Mouse (Mus musculus) C2C12 (cell line): ENCODE data around the gene Pdik1l.

Experiments used
- CTCF ChIP-seq: IDR thresholded peaks from one replicate; pipeline ENCODE4 v1.5.1; 2011; ENCODE audit not compliant: control insufficient read depth, insufficient read depth, insufficient read length
- MAX ChIP-seq: IDR thresholded peaks from one replicate; pipeline ENCODE4 v1.6.1; 2011; ENCODE audit warnings: mild to moderate bottlenecking, control low read depth
- MYOD1 ChIP-seq: IDR thresholded peaks from one replicate; pipeline ENCODE4 v1.6.1; 2011; ENCODE audit warnings: low read depth; ENCODE audit not compliant: control insufficient read depth, insufficient read length

- TF ChIP-seq CTCF (no peak), MAX (no peak), MYOD1 (no peak)
Measured at GRCm38 (mm10) chr4:134254835-134255234, 32.9 kb downstream of the Pdik1l start.
